18 mouse cellular contexts compared by ENCODE assay signal in genomic region chr12:28922236-28922635, GRCm38 (mm10).
"Had no signal": no experiment of that assay in that cellular context is flagged by ENCODE, and none has a peak within 500 bp of the region (broad histone marks: within the 10 kb centered on the region; RNA-seq: fewer than 3 reads in every experiment).

No protein-coding gene starts in this region.

- H3K4me2 ChIP-seq: lung, embryonic 14.5 days; midbrain, embryonic 13.5 days; neural tube, embryonic 13.5 days; neural tube, embryonic 15.5 days had no signal

- ATAC-seq: midbrain, embryonic 13.5 days; midbrain, embryonic 16.5 days had no signal

- H3K27ac ChIP-seq: liver, embryonic 14.5 days; midbrain, embryonic 10.5 days; midbrain, embryonic 13.5 days; neural tube, embryonic 13.5 days; neural tube, embryonic 15.5 days had no signal

- H3K27me3 ChIP-seq: midbrain, embryonic 13.5 days; neural tube, embryonic 13.5 days; neural tube, embryonic 15.5 days had no signal

- H3K36me3 ChIP-seq: midbrain, embryonic 10.5 days; midbrain, embryonic 13.5 days; neural tube, embryonic 13.5 days; neural tube, embryonic 15.5 days had no signal

- H3K9me3 ChIP-seq: midbrain, embryonic 10.5 days; midbrain, embryonic 13.5 days; neural tube, embryonic 13.5 days; neural tube, embryonic 15.5 days had no signal

- DNase-seq: lung, adult 18-20 months; lung, embryonic 14.5 days; lung, postnatal 10 days; lung, postnatal 4 days; retina, postnatal 1 day; right cerebral cortex, postnatal 14 days; right cerebral cortex, postnatal 4 days; spleen, adult 18-20 months; thymus, adult 18-20 months; thymus, postnatal 14 days; thymus, postnatal 36 days had no signal

- H3K4me3 ChIP-seq: midbrain, embryonic 10.5 days; midbrain, embryonic 13.5 days; myocyte; neural tube, embryonic 13.5 days; neural tube, embryonic 15.5 days had no signal

- H3K9ac ChIP-seq: liver, embryonic 14.5 days; lung, embryonic 14.5 days; midbrain, embryonic 13.5 days; neural tube, embryonic 13.5 days; neural tube, embryonic 15.5 days had no signal
